Mouse (Mus musculus) intestine, embryonic 15.5 days (tissue): ENCODE results near the gene Zc3h18. TPM values are rescaled to one million over a fixed set of nuclear protein-coding genes. Genes with fewer than 3 reads are reported as not detected.

ENCODE experiments used
- ATAC-seq: fragments of 200-750 bp; cut with Nextera tagmentation; 2 replicates; pipeline ENCODE4 v1.8.0; 2017; ENCODE audit warnings: moderate TSS enrichment, moderate library complexity
- H3K27ac ChIP-seq: fragments of 300-500 bp; sonication (generic); 2 replicates; pipeline ENCODE4 v1.5.1; 2015; ENCODE audit warnings: mild to moderate bottlenecking, inconsistent platforms
- H3K27me3 ChIP-seq: fragments of 300-500 bp; sonication (generic); replicated peaks from 2 replicates; pipeline ENCODE4 v1.6.1; 2015; ENCODE audit warnings: inconsistent platforms
- H3K36me3 ChIP-seq: fragments of 300-500 bp; sonication (generic); 2 replicates; pipeline ENCODE4 v1.6.1; 2015; ENCODE audit warnings: inconsistent platforms
- H3K4me1 ChIP-seq: fragments of 300-500 bp; sonication (generic); replicated peaks from 2 replicates; pipeline ENCODE4 v1.6.1; 2015; ENCODE audit warnings: inconsistent platforms
- H3K4me2 ChIP-seq: fragments of 300-500 bp; sonication (generic); replicated peaks from 2 replicates; pipeline ENCODE4 v1.6.1; 2015; ENCODE audit warnings: mild to moderate bottlenecking, inconsistent platforms
- H3K4me3 ChIP-seq: fragments of 300-500 bp; sonication (generic); replicated peaks from 2 replicates; pipeline ENCODE4 v1.5.1; 2015; ENCODE audit warnings: inconsistent platforms
- H3K9ac ChIP-seq: fragments of 300-500 bp; sonication (generic); 2 replicates; pipeline ENCODE4 v1.6.1; 2015; ENCODE audit warnings: inconsistent platforms
- H3K9me3 ChIP-seq: fragments of 300-500 bp; sonication (generic); 2 replicates; pipeline ENCODE4 v1.6.1; 2016; ENCODE audit warnings: inconsistent platforms
- WGBS: fragments of 180-500 bp; shearing (Covaris S2); methylation state at CpG from one replicate; pipeline ENCODE4 v1.1.7; 2015; 5-methylcytosine and 5-hydroxymethylcytosine counted together
- polyA plus RNA-seq: library from polyadenylated mRNA; unstranded; fragments of >200 nt; fragmentation: Nextera tagmentation; extraction: Ambion mirVana; gene quantifications from 2 replicates; pipeline ENCODE4 v1.2.1, GENCODE M21; 2015

Gene Zc3h18
- polyA plus RNA-seq, 1 experiment from 2014 or later = 53.9 TPM

DNA sequence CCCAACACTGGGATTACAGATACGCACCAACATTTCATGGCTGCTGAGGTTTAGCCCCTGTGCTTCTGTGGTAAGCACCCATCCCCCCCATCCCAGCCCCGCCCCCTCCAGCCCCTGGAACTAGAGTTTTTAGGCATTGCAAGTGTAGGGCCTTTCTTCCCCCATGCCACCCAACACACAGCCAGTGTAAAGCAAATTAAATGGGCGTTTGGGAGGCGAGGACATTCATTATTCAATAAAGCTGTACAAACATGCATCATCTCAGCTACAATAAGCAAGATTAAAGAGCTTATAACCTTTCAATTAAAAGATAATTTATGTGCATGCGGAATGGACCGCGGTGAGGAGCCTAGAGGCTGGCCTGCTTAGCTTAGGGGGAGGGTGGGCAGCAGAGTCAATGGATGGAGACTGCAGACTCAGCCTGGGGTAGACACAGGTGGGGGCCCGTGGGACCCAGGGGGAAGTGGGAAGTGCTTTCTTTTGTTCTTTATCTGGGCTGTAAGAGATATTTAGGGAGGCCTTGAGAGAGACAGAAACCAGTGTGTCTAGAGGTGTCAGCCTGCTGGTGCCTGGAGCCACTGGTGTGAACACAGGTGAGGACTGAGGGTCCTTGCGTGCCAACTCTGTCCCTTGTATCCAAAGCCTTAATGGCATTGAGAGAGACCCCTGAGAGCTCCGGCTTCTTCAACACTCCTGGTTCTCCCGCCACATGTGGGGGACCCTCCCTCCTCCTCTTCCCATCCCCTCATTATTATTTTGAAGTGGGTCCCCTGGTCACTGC is 25.9 kb upstream of the Zc3h18 start:
- no peak overlapping the region for H3K9ac ChIP-seq
- H3K9me3 ChIP-seq = no peaks in the 10 kb centered on the region
- peaks cover 12% of the 10 kb centered on the region for H3K4me1 ChIP-seq
- no peak overlapping the region for H3K27ac ChIP-seq
- 48% methylated on average over 11 of the region's 11 CpGs for WGBS
- H3K4me3 ChIP-seq = no peak overlapping the region
- H3K4me2 ChIP-seq = no peak overlapping the region
- no peaks in the 10 kb centered on the region; the same call in 1 of the 2 replicates for H3K27me3 ChIP-seq
- no peaks in the 10 kb centered on the region for H3K36me3 ChIP-seq
- no peak for ATAC-seq

DNA sequence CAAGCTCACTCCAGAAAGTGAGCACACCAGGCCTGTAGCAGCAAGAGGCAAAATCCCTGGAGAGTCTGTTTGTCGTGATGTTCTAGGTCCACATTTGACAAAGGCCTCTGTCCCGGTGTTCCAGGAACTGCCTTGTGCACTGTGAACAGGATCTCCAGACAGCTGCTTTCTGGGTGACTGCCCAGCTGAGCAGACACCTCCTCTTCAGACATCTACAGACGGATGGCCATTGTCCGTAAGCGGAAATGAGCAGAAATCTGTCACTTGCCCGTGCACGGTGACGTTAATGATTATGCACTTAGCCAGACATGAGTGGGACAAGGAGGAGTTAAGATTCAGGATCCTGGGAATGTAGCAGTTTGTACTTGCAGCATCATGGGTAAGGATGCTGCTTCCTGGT is 22.3 kb upstream of the Zc3h18 start:
- H3K4me3 ChIP-seq = no peak overlapping the region
- H3K4me2 ChIP-seq = no peak overlapping the region
- no peaks in the 10 kb centered on the region for H3K9me3 ChIP-seq
- H3K27ac ChIP-seq = no peak overlapping the region
- peaks cover 16% of the 10 kb centered on the region for H3K4me1 ChIP-seq
- no peak overlapping the region for H3K9ac ChIP-seq
- ATAC-seq = no peak
- WGBS = 77% methylated on average over 8 of the region's 8 CpGs
- H3K27me3 ChIP-seq = peaks cover 4% of the 10 kb centered on the region
- H3K36me3 ChIP-seq = no peaks in the 10 kb centered on the region

- Histone ChIP-seq H3K36me3 (no peaks in the 10 kb centered on the region), H3K9me3 (no peaks in the 10 kb centered on the region), H3K9ac (no peak overlapping the region), H3K4me1 (peaks cover 11% of the 10 kb centered on the region; the same call in 1 of the 2 replicates), H3K27ac (no peak overlapping the region), H3K4me3 (no peak overlapping the region), H3K27me3 (peaks cover 4% of the 10 kb centered on the region), H3K4me2 (peak overlapping the region; percentile 1; the same call in 1 of the 2 replicates)
- 57% methylated on average over 9 of the region's 9 CpGs for WGBS
- ATAC-seq = peak; percentile 83
These were observed 20.5 kb upstream of the Zc3h18 start for GRCm38 (mm10) chr8:122355642-122356606.

GRCm38 (mm10) chr8:122357202-122357601 is 19.2 kb upstream of the Zc3h18 start:
- H3K9ac ChIP-seq = no peak overlapping the region
- H3K4me3 ChIP-seq = no peak overlapping the region
- H3K27me3 ChIP-seq = peaks cover 4% of the 10 kb centered on the region; the same call in 1 of the 2 replicates
- no peak for ATAC-seq
- no peak overlapping the region for H3K27ac ChIP-seq
- 64% methylated on average over 11 of the region's 11 CpGs for WGBS
- no peak overlapping the region for H3K4me2 ChIP-seq
- H3K36me3 ChIP-seq = no peaks in the 10 kb centered on the region
- no peaks in the 10 kb centered on the region for H3K9me3 ChIP-seq
- H3K4me1 ChIP-seq = peaks cover 11% of the 10 kb centered on the region

- Histone ChIP-seq H3K27me3 (peaks cover 4% of the 10 kb centered on the region; the same call in 1 of the 2 replicates), H3K4me1 (peaks cover 11% of the 10 kb centered on the region), H3K4me3 (no peak overlapping the region), H3K9me3 (no peaks in the 10 kb centered on the region), H3K27ac (no peak overlapping the region), H3K9ac (no peak overlapping the region), H3K36me3 (no peaks in the 10 kb centered on the region), H3K4me2 (no peak overlapping the region)
- ATAC-seq = no peak
- WGBS = 68% methylated on average over 5 of the region's 5 CpGs
These were observed 18.8 kb upstream of the Zc3h18 start for GRCm38 (mm10) chr8:122357641-122358040.

- peaks cover 4% of the 10 kb centered on the region; the same call in 1 of the 2 replicates for H3K27me3 ChIP-seq
- no peak overlapping the region for H3K27ac ChIP-seq
- no peaks in the 10 kb centered on the region for H3K9me3 ChIP-seq
- no peak overlapping the region for H3K4me3 ChIP-seq
- H3K4me2 ChIP-seq = no peak overlapping the region
- H3K4me1 ChIP-seq = peaks cover 11% of the 10 kb centered on the region
- H3K9ac ChIP-seq = no peak overlapping the region
- whole genome bisulfite sequencing = 72% methylated on average over 15 of the region's 15 CpGs
- ATAC-seq = no peak
- no peaks in the 10 kb centered on the region for H3K36me3 ChIP-seq
These were observed 17.2 kb upstream of the Zc3h18 start for GRCm38 (mm10) chr8:122359111-122359775.

DNA sequence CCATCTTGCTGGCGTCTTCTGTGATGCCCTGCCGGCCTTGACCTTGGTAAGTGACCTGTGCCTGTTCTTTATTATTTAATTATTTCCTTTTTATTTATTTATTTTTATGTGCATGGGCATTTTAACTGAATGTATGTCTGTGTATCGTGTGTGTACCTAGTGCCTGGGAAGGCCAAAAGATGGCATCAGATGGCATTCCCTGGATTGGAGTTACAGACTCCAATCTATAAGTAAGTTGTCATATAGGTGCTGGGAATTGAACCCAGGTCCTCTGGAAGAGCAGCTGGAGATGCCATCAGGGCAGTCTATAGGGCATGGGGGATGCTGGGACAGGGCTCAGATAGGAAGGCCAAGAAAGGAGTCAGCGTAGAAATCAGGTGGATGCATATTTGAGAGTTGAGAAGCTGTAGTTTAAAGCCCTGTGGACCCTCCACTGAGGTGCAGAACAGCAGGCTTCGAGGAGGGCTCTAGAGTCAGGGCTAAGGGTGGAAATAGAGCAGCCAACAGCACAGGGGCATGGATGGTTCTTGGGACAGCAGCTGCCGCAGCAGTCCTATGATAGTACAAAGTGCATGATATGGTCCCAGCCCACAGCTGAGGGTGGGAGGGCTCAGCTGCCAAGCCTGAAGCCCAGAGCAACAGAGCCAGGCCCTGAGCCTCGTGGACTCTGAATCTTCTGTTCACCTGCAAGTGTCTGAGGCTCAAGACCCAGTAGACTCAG is 15.6 kb upstream of the Zc3h18 start, which contains the start of gene Trhr2:
Gene Trhr2, minus strand, starts transcription at position 51 of the 721 bp plus-strand sequence.
- Histone ChIP-seq H3K27me3 (peaks cover 4% of the 10 kb centered on the region; the same call in 1 of the 2 replicates), H3K4me1 (peaks cover 4% of the 10 kb centered on the region; the same call in 1 of the 2 replicates), H3K4me2 (no peak within 1 kb of the TSS), H3K36me3 (no peaks in the 10 kb centered on the region), H3K4me3 (no peak within 1 kb of the TSS), H3K9me3 (no peaks in the 10 kb centered on the region), H3K27ac (no peak within 1 kb of the TSS), H3K9ac (no peak within 1 kb of the TSS)
- WGBS = 74% methylated on average over 7 of the region's 7 CpGs
- ATAC-seq = 0 out of 2 replicates have a peak, but pooled peaks have one; percentile 41

DNA sequence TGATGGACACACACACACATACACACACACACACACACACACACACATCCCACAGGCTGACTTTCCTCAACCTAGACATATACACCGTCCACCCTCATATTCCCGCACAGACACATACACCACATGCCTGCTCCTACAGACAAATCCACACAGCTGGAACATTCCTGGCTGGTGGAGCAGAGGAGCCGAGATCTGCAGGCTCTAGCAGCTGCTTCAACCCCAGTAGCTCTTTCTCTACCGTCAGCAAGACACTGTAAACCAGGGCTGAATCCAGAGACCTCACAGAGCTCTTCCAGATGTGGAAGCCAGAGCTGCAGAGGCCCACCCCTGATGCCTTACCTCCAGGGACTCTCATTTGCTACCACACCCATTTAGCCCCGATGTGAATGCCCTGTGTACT is 14.1 kb upstream of the Zc3h18 start:
- Histone ChIP-seq H3K9me3 (no peaks in the 10 kb centered on the region), H3K4me2 (no peak overlapping the region), H3K9ac (no peak overlapping the region), H3K36me3 (no peaks in the 10 kb centered on the region), H3K4me1 (no peaks in the 10 kb centered on the region; the same call in 1 of the 2 replicates), H3K4me3 (no peak overlapping the region), H3K27me3 (peaks cover under 1% of the 10 kb centered on the region; the same call in 1 of the 2 replicates), H3K27ac (no peak overlapping the region)
- 31% methylated on average over 5 of the region's 5 CpGs for WGBS
- peak; percentile 49 for ATAC-seq

DNA sequence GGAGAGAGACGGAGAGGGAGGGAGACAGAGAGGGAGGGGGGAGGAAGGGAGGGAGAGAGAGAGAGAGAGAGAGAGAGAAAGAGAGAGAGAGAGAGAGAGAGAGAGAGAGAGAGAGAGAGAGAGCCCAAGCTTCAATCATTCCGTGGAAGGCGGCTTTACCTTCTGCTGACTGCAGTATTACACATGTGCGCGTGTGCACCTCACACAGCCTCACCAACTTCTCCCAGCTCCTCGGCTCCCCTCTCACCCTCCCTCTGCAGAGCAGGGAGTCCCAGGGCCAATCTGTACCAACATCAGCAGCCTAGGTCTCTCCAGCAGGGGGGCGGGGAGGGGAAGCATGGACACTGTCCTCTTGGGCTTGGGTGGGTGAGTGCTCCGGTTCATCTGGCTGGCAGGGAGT is 13.4 kb upstream of the Zc3h18 start:
- Histone ChIP-seq H3K36me3 (no peaks in the 10 kb centered on the region), H3K4me2 (no peak overlapping the region), H3K27ac (no peak overlapping the region)

GRCm38 (mm10) chr8:122368494-122368893 is 7.9 kb upstream of the Zc3h18 start:
- no peak overlapping the region for H3K27ac ChIP-seq
- H3K4me3 ChIP-seq = no peak overlapping the region
- no peaks in the 10 kb centered on the region for H3K36me3 ChIP-seq
- H3K4me1 ChIP-seq = 0 out of 2 replicates have a peak, but pooled peaks cover 3% of the 10 kb centered on the region
- no peaks in the 10 kb centered on the region for H3K9me3 ChIP-seq
- 68% methylated on average over 10 of the region's 10 CpGs for WGBS
- H3K27me3 ChIP-seq = no peaks in the 10 kb centered on the region
- ATAC-seq = no peak
- no peak overlapping the region for H3K9ac ChIP-seq
- no peak overlapping the region for H3K4me2 ChIP-seq

More for the DNA sequence above, 13.4 kb upstream of the Zc3h18 start:
- Histone ChIP-seq H3K4me1 (no peaks in the 10 kb centered on the region; the same call in 1 of the 2 replicates), H3K27me3 (no peaks in the 10 kb centered on the region; the same call in 1 of the 2 replicates), H3K9me3 (no peaks in the 10 kb centered on the region), H3K4me3 (no peak overlapping the region), H3K9ac (no peak overlapping the region)
- ATAC-seq = no peak
- 33% methylated on average over 7 of the region's 8 CpGs for WGBS

DNA sequence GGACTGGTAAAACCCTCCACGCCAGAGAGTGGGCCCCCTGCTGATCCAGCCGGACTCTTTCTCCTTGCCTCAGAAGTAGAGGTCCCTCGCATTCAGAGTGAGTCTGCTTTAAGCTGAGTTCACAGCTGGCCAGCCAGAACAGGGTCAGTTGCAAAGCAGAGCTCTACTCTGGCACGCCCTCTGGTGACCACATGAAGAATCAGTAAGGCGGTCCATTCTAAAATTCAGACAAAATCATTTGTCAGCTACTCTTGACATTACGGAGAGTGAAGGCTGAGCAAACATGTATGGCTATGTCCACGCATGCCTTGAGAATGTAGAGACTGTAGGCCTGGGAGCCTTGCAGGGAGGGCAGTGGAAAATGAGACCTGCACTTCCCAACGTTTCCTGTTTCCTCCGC is 6.7 kb upstream of the Zc3h18 start:
- Histone ChIP-seq H3K36me3 (no peaks in the 10 kb centered on the region), H3K27me3 (no peaks in the 10 kb centered on the region), H3K4me2 (no peak overlapping the region), H3K9me3 (no peaks in the 10 kb centered on the region), H3K4me1 (0 out of 2 replicates have a peak, but pooled peaks cover 3% of the 10 kb centered on the region), H3K9ac (no peak overlapping the region), H3K27ac (no peak overlapping the region), H3K4me3 (no peak overlapping the region)
- ATAC-seq = peak; percentile 75
- 12% methylated on average over 9 of the region's 9 CpGs for WGBS
